Mouse (Mus musculus): ENCODE measurements around the gene Snx9.

The Snx9 gene

GRCm38 (mm10) chr17:5845376-5845775 is 4.2 kb downstream of the Snx9 start:
- no peak for ATAC-seq (ENCODE audit: low TSS enrichment)

DNA sequence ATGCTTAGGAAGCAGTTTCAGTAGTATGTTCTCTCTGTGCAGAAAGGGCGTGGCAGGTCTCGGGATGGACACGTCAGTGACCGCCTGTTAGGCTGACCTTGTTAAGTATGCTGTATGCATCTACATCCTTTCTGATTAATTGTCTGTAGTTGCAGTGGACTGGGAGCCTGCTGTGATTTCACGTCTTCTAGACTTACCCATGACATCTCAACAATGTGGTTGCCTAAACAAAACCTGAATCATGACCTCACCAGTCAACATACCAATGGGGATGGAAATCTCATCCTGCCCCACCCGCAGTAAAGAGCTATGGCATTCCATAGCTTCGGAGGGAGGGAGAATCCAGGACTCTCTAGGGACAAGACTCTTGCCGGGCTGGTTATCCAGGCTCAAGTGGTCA is 5.0 kb downstream of the Snx9 start:
- no peak for ATAC-seq (ENCODE audit: low TSS enrichment)

DNA sequence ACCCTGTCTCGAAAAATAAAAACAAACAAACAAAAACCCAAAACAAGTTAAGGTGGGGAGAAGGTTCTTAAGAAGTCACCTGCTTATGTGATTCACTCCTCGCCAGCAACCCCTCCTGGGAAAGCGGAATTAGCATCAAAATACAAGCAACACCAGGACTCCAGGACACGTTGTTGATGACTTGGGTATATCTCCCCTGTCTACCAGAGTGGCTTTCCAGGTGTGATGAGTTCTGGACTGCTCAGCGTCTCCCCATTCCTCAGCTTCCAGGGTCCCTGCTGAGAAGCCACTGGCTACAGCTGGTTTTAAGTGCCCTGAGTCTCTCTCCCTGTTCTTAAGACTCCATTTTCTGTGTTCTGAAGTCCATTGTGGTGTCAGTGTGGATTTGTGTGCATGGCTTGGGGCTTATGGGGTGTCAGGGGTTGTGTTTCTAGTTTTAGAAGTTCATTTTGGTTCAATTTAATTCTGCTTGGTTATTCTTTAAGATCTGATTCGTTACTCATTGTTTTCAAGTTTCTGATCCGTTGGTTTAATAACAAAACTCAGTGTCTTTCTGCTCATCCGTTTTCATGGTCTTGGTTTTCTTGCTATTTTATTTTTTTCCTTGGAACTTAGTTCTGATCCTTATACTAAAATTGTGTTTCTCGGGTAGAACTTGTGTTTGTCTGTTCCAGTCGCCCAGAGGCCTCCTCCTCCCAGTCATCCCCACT is 7.7 kb downstream of the Snx9 start:
- ATAC-seq (ENCODE audit: low TSS enrichment): no peak

DNA sequence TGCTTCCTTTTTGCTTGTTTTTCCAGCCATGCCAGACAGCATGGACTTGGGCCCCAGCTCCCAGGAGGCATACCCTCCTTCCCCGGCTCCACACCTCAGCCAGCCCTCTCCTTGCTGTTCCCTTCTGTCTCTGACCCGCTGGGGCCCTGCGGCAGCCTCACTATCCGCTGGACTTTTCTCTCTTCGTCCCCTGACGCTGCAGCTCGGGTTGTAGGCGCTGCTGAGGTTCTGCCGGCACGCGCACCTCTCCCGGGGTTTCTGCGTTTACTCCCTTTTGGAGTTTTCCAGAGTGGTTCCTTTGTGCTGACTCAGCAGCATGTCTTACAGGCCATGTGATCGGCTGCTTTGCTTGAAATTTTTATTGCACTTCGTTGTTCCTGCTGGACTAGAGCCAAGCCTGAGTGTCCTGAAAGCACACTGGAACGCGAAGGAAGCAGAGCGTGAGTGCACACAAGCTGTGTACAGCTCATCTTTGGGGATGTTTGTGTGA is 8.3 kb downstream of the Snx9 start:
- ATAC-seq (ENCODE audit: low TSS enrichment): peak; percentile 73; the same call in 1 of the 2 replicates

DNA sequence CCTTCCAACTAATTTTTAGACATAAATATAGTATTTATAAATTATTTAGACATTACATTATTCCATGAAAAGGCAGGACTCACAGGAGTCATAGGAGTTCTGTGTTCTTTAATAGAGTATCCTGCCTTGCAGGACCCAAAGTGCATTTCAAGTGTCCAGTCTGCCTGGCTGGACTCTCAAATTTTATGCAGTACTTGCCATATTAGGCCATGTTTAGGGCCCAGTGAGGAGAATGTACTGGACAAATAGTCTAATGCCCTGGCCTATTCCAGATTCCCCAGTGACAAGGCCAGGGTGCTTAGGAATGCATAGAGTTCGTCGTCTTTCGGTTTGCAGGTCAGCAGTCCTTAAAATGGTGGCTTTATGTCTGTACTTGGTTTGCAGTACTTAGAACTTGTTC is 8.9 kb downstream of the Snx9 start:
- ATAC-seq (ENCODE audit: low TSS enrichment): no peak

DNA sequence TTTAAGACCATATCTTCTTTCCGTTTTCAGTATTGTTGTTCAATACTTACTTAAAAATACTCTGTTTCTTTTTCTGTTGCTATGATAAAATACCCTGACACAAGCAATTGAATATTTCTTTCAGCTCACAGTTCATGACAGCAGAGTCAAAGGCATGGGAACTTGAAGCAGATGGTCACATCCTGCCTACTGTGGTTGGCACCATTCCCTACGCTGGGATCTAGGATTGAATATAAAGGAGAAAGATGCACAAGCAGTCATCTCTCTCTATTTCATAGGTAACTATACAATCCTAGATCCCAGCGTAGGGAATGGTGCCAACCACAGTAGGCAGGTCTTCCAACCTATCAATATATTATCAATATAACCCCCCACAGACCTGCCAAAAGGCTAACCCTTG is 9.3 kb downstream of the Snx9 start:
- no peak for ATAC-seq (ENCODE audit: low TSS enrichment)

- no peak for ATAC-seq (ENCODE audit: low TSS enrichment)
Measured at GRCm38 (mm10) chr17:5853936-5854335, 12.8 kb downstream of the Snx9 start.

DNA sequence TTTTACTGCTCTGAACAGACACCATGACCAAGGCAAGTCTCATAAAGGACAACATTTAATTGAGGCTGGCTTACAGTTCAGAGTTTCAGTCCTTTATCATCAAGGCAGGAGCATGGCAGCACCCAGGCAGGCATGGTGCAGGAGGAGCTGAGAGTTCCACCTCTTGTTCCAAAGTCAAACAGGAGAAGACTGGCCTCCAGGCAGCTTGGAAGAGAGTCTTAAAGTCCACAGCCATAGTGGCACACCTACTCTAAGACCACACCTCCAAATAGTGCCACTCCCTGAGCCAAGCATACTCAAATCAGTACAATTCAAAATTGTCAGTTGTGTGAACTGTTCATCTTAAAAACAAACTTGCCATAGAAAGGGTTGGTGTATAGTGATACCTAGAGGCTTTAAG is 14.4 kb downstream of the Snx9 start:
- ATAC-seq (ENCODE audit: low TSS enrichment): no peak

GRCm38 (mm10) chr17:5856426-5856825 is 15.3 kb downstream of the Snx9 start:
- ATAC-seq (ENCODE audit: low TSS enrichment): no peak

GRCm38 (mm10) chr17:5857206-5857605 is 16.1 kb downstream of the Snx9 start:
- no peak for ATAC-seq (ENCODE audit: low TSS enrichment)

GRCm38 (mm10) chr17:5858209-5858608 is 17.1 kb downstream of the Snx9 start:
- no peak for ATAC-seq (ENCODE audit: low TSS enrichment)

DNA sequence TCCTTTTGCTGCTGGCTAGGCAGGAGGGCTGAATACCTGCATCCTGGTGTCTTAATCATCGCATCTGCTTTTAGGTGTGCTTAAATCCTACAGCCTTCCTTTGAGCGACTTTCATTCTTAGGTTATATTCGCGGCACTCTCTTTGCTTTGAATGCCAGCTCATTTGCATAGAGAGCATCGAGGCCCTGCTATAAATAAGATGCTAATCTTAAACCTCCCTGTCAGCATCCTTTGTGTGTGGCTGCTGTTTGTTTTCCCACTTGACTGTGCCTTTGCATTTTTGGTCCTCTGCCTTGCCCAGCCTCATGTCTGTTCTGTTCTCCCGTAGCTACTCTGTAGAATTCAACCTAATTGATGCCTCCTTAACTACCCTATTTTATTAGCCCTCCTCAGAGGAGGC is 21.2 kb downstream of the Snx9 start:
- peak; percentile 31; the same call in 1 of the 2 replicates for ATAC-seq (ENCODE audit: low TSS enrichment)

- ATAC-seq (ENCODE audit: low TSS enrichment): no peak
Measured at GRCm38 (mm10) chr17:5862869-5863268, 21.7 kb downstream of the Snx9 start.

GRCm38 (mm10) chr17:5863745-5864144 is 22.6 kb downstream of the Snx9 start:
- no peak for ATAC-seq (ENCODE audit: low TSS enrichment)

- ATAC-seq (ENCODE audit: low TSS enrichment): peak; percentile 91
Measured at GRCm38 (mm10) chr17:5867456-5867855, 26.3 kb downstream of the Snx9 start.

DNA sequence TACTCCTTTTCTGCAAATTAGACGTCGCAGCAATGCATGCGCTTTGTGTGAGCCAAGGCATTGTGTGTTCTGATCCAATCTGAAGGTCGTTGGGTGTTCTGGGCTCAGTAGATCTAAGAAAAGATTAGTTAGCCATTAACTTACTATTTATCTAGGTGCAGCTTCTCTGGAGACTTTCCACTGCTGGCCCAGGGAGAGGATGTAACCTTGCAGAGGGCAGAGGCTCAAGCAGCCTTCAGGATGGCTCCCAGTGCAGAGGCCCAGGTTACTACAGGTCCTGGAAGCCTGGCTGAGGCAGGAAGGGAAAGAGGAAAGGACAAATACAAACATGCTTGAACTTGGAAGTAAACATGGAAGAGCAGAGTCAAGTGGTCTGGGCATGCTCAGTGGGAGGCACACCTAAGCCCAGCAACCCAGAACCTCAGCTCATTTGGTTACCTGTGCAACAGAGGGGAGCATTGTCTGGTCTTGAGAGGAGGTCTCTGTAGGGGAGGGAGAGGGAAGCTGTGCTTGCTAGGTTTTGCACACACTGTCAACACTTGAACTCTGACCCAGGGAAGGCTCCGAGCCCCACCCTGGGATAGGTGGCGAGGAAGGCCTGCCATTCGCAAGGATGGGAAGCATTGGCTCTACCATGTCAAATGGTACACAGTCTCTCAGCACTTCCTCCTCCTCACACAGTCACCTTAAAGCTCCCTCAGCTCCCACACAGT is 27.3 kb downstream of the Snx9 start:
- peak; percentile 47; the same call in 1 of the 2 replicates for ATAC-seq (ENCODE audit: low TSS enrichment)

- no peak for ATAC-seq (ENCODE audit: low TSS enrichment)
Measured at GRCm38 (mm10) chr17:5869461-5869860, 28.3 kb downstream of the Snx9 start.

DNA sequence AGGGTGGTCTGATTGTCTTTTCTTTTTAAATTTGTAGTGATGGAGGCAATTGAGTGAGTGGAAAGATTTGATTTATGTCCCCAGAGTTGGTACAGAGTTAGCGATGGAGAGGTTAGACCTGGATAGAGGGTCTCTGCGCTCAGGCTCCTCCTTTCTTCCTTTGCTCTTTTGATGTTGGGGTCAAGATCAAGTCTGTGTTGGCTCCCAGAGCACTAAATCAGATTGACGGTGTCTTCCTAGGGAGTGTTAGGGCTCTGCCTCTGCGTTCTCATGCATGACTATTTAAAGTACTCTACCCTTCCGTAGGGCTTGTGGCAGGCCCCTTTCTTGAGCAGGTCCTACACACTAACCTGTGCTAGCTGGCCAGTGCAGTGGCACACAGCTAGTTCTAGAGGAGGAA is 28.9 kb downstream of the Snx9 start:
- no peak for ATAC-seq (ENCODE audit: low TSS enrichment)

DNA sequence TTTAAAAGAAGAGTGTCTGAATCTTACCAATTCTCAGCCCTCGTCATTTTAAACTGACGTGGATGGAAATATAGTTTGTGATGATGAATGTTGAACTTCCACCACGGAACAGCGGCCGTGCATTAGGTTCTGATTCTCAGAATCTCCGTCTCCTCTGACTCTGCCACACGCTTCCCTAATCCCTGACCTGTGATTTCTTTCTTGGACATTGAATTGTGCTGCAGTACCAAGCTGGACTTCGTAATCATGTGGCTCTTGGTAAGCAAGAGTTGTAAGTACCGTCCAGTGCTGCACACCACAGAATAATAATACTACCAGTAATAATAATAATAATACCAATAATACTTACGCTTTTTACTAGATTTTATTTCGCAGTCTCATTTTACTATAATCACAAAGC is 29.6 kb downstream of the Snx9 start:
- no peak for ATAC-seq (ENCODE audit: low TSS enrichment)

- peak; percentile 31; the same call in 1 of the 2 replicates for ATAC-seq (ENCODE audit: low TSS enrichment)
Measured at GRCm38 (mm10) chr17:5872506-5872905, 31.4 kb downstream of the Snx9 start.

- ATAC-seq (ENCODE audit: low TSS enrichment): no peak
Measured at GRCm38 (mm10) chr17:5874565-5874964, 33.4 kb downstream of the Snx9 start.

GRCm38 (mm10) chr17:5877611-5878157 is 36.6 kb downstream of the Snx9 start:
- no peak for ATAC-seq (ENCODE audit: low TSS enrichment)

DNA sequence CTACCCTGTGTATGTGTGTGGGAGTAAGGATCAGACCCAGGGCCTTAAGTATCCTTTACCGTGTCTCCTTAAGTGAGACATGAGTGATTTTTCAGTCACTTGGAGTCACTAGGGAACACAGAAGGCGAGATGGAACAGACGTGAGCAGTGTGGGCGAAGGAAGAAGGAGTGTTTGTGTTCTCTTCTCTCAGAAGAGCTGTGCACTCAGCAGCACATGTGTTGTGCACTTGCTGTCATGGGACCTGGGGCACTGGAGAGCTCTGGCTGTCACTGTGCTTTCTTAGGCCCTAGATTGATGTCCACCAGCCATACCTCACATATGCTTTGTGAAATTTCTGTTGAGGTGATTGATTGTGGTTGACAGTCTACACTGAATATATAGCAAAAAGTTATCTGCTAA is 37.7 kb downstream of the Snx9 start:
- peak; percentile 55; the same call in 1 of the 2 replicates for ATAC-seq (ENCODE audit: low TSS enrichment)
